Mouse (Mus musculus) limb, embryonic 12.5 days (tissue): ENCODE measurements at regions not wholly inside any gene's neighbourhood (a gene's known extent, or its start where the extent isn't known, plus 50 kb on each side); places are given as distances from the start of the nearest gene placed in this dataset.

Experiments
- ATAC-seq: fragments of 200-750 bp; cut with Nextera tagmentation; 2 replicates; pipeline ENCODE4 v1.8.0; 2017; ENCODE audit warnings: low read depth, moderate TSS enrichment; ENCODE audit not compliant: insufficient number of reproducible peaks, insufficient read depth, low FRiP score, low TSS enrichment
- H3K27ac ChIP-seq: fragments of 300-500 bp; sonication (generic); 2 replicates; pipeline ENCODE4 v1.5.1; 2016; ENCODE audit warnings: mild to moderate bottlenecking, moderate library complexity
- H3K27me3 ChIP-seq: fragments of 300-500 bp; sonication (generic); 2 replicates; pipeline ENCODE4 v1.6.1; 2016; ENCODE audit warnings: mild to moderate bottlenecking, moderate library complexity
- H3K36me3 ChIP-seq: fragments of 300-500 bp; sonication (generic); 2 replicates; pipeline ENCODE4 v1.6.1; 2016; ENCODE audit warnings: mild to moderate bottlenecking, moderate library complexity
- H3K4me1 ChIP-seq: fragments of 300-500 bp; sonication (generic); replicated peaks from 2 replicates; pipeline ENCODE4 v1.6.1; 2016
- H3K4me2 ChIP-seq: fragments of 300-500 bp; sonication (generic); 2 replicates; pipeline ENCODE4 v1.6.1; 2016; ENCODE audit warnings: mild to moderate bottlenecking, moderate library complexity
- H3K4me3 ChIP-seq: fragments of 300-500 bp; sonication (generic); replicated peaks from 2 replicates; pipeline ENCODE4 v1.5.1; 2016; ENCODE audit warnings: mild to moderate bottlenecking
- H3K9ac ChIP-seq: fragments of 300-500 bp; sonication (generic); replicated peaks from 2 replicates; pipeline ENCODE4 v1.6.1; 2016; ENCODE audit warnings: mild to moderate bottlenecking, moderate library complexity
- H3K9me3 ChIP-seq: fragments of 300-500 bp; sonication (generic); 2 replicates; pipeline ENCODE4 v1.6.1; 2016; ENCODE audit warnings: mild to moderate bottlenecking, moderate library complexity
- WGBS: fragments of 180-500 bp; shearing (Covaris S2); methylation state at CpG from one replicate; pipeline ENCODE4 v1.1.7; 2016; 5-methylcytosine and 5-hydroxymethylcytosine counted together

- Histone ChIP-seq H3K4me3 (no peak overlapping the region), H3K27me3 (no peaks in the 10 kb centered on the region), H3K36me3 (no peaks in the 10 kb centered on the region), H3K4me1 (0 out of 2 replicates have a peak, but pooled peaks cover 5% of the 10 kb centered on the region), H3K27ac (no peak overlapping the region), H3K9ac (no peak overlapping the region), H3K9me3 (no peaks in the 10 kb centered on the region), H3K4me2 (no peak overlapping the region)
- WGBS, result 100% methylated on average over 1 of the region's 1 CpGs
- no peak for ATAC-seq
Observed at GRCm38 (mm10) chr15:10838584-10839288, 113.4 kb upstream of the C1qtnf3 start.

- no peak for ATAC-seq
Observed at GRCm38 (mm10) chr15:10840621-10841034, 111.5 kb upstream of the C1qtnf3 start.

DNA sequence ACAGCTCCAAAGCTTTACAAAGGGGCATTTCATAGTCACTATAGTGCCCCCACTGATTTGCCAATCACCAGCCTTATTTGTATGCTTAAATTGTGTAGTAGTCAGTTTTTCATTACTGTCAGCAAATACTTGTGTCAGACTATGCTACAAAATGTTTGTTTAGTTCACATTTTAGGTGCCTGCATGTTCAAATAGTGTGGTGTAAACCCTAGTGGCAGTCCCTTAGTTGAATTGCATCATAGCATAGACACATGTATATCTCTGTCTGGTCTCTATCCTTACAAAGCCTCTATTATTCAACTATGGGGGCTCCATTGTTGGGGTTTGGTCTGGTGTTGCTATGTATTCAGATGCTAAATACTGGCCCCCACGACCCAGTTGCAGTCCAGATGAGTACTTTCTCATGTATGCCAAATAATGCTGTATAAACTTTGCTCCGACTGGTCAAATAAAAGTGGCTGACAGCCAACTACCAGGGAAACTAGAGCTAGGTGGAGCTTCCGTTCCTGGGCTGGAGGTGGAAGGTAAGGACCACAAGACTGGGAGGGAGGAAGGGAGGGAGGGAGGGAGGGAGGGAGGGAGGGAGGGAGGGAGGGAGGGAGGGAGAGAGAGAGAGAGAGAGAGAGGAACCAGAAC is 109.0 kb upstream of the C1qtnf3 start:
- 63% methylated on average over 3 of the region's 3 CpGs for WGBS
- Histone ChIP-seq H3K9ac (no peak overlapping the region), H3K9me3 (0 out of 2 replicates have a peak, but pooled peaks cover 4% of the 10 kb centered on the region), H3K4me3 (no peak overlapping the region), H3K4me2 (no peak overlapping the region), H3K4me1 (no peaks in the 10 kb centered on the region), H3K27me3 (no peaks in the 10 kb centered on the region), H3K27ac (no peak overlapping the region), H3K36me3 (no peaks in the 10 kb centered on the region)
- ATAC-seq, result no peak

More at GRCm38 (mm10) chr15:10840621-10841034, 111.5 kb upstream of the C1qtnf3 start:
- Histone ChIP-seq H3K9me3 (no peaks in the 10 kb centered on the region), H3K4me3 (no peak overlapping the region), H3K27me3 (no peaks in the 10 kb centered on the region), H3K4me2 (no peak overlapping the region), H3K9ac (no peak overlapping the region), H3K36me3 (no peaks in the 10 kb centered on the region), H3K27ac (no peak overlapping the region), H3K4me1 (no peaks in the 10 kb centered on the region)
- WGBS, result 76% methylated on average over 4 of the region's 4 CpGs

DNA sequence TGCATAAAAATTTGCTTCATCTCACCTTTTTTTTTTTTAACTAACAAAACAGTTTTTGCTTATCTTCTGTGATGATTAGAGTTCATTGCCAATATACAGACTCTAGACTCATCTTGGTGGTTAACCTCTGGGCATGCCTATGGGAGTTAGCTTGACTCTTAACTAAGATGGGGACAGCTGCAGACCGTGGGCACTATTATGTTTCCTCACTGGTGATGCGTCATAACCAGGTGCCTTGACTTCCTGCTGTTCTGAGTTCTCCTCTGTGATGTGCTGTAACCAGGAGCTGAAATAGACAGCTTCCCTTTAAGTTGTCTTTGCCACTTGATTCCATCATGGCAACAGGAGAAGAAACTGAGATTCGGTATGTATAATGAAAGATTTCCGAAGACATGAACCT is 105.4 kb upstream of the C1qtnf3 start:
- Histone ChIP-seq H3K27me3 (no peaks in the 10 kb centered on the region), H3K9ac (no peak overlapping the region), H3K4me3 (no peak overlapping the region), H3K4me2 (no peak overlapping the region), H3K9me3 (0 out of 2 replicates have a peak, but pooled peaks cover 4% of the 10 kb centered on the region), H3K36me3 (no peaks in the 10 kb centered on the region), H3K27ac (no peak overlapping the region), H3K4me1 (no peaks in the 10 kb centered on the region)
- 91% methylated on average over 4 of the region's 4 CpGs for WGBS
- ATAC-seq, result no peak

DNA sequence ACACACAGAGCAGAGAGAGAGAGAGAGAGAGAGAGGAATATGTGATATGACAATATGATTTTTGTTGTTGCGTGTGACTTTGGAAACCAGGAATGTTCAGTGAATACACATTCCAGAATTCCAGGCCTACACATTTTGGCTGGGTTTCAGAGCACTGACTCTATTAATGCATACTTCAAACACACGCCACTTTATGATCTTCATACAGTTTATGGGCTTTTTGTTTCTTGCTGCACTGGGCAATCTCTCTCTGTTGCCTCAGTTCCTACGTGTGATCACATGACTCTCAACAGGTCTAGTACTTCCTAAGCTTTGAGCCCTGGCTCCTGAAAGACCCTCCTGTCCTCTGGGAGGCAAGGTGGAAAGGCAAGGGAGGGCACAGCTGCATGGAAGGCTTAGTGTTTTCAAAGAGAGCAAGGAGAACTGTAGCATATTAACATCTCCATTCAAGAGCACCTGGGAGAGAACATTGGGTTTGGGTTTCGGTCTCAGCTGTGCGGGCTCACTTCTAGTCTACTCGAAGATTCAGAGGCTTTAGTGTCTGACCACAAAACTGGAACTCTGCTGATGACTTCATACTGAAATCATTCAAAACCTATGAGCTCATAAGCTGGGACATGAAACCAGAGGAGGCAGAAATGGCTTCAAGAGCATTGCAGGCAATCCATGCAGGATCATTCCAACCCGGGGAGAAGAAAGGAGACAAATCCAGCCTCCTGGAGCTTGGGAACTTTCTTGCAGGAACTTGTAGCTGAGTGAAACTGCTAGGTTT is 87.9 kb upstream of the C1qtnf3 start:
- ATAC-seq, result no peak
- WGBS, result 73% methylated on average over 7 of the region's 7 CpGs

GRCm38 (mm10) chr15:10865109-10865508 is 87.0 kb upstream of the C1qtnf3 start:
- H3K4me2 ChIP-seq, result no peak overlapping the region
- H3K9me3 ChIP-seq, result no peaks in the 10 kb centered on the region
- no peak overlapping the region for H3K27ac ChIP-seq
- H3K27me3 ChIP-seq, result no peaks in the 10 kb centered on the region
- H3K4me1 ChIP-seq, result peaks cover 19% of the 10 kb centered on the region
- no peak for ATAC-seq
- WGBS, result 81% methylated on average over 5 of the region's 5 CpGs
- H3K4me3 ChIP-seq, result no peak overlapping the region
- no peaks in the 10 kb centered on the region for H3K36me3 ChIP-seq
- no peak overlapping the region for H3K9ac ChIP-seq

More for the DNA sequence above, 87.9 kb upstream of the C1qtnf3 start:
- Histone ChIP-seq H3K9ac (no peak overlapping the region), H3K4me2 (no peak overlapping the region), H3K27me3 (no peaks in the 10 kb centered on the region), H3K36me3 (no peaks in the 10 kb centered on the region), H3K9me3 (no peaks in the 10 kb centered on the region), H3K27ac (0 out of 2 replicates have a peak overlapping the region, but pooled peaks have one; percentile 20), H3K4me3 (no peak overlapping the region), H3K4me1 (peaks cover 16% of the 10 kb centered on the region)

DNA sequence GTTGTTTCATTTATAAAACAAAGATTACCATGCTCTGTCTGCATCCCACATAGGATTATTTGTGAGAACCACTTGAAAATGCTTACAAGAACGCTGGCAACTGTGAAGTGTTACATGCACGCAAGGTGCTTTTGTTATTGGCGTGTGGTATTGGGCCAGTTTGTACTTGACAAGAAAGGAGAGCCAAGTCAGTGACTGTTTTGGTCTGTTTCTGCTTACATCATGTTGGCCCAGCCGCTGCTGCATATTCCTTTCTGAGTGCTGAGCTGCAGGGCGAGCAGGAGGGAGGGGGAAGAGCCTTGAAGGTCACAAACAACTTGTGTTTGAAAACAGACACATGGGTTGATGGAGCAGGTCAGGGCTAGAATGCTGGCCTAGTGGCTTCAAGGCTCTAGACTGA is 85.3 kb upstream of the C1qtnf3 start:
- H3K36me3 ChIP-seq, result no peaks in the 10 kb centered on the region
- H3K4me2 ChIP-seq, result no peak overlapping the region
- H3K9me3 ChIP-seq, result no peaks in the 10 kb centered on the region
- no peak overlapping the region for H3K9ac ChIP-seq
- no peak for ATAC-seq
- 77% methylated on average over 5 of the region's 5 CpGs for WGBS
- H3K27ac ChIP-seq, result no peak overlapping the region
- H3K4me1 ChIP-seq, result peaks cover 19% of the 10 kb centered on the region
- H3K27me3 ChIP-seq, result no peaks in the 10 kb centered on the region
- no peak overlapping the region for H3K4me3 ChIP-seq

DNA sequence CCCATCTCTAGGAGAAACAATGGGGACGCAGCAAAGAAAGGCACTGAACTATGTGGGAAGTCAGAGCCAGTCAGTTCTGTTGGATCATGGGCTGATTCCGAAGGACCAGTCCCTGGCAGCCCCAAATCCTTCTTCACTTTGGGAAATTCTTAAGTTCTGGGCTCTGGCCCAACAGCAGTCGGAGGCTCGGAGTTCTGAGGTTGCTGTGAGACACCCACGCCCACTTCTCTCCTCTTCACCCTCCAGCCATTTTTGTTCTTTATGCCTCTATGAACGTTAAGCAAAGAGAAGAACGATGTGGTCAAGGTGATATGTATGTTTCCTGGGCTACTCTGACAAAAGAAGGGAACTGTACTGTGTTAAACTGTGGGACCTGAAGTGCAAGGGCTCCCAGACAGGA is 84.0 kb upstream of the C1qtnf3 start:
- no peak for ATAC-seq

GRCm38 (mm10) chr15:10868716-10869585 is 83.2 kb upstream of the C1qtnf3 start:
- Histone ChIP-seq H3K9me3 (no peaks in the 10 kb centered on the region), H3K4me3 (no peak overlapping the region), H3K4me1 (peaks cover 19% of the 10 kb centered on the region), H3K27me3 (no peaks in the 10 kb centered on the region), H3K4me2 (no peak overlapping the region), H3K36me3 (no peaks in the 10 kb centered on the region), H3K9ac (no peak overlapping the region), H3K27ac (peak overlapping the region; percentile 62)
- peak; percentile 50; the same call in 1 of the 2 replicates for ATAC-seq
- WGBS, result 63% methylated on average over 14 of the region's 14 CpGs

More for the DNA sequence above, 84.0 kb upstream of the C1qtnf3 start:
- H3K4me3 ChIP-seq, result no peak overlapping the region
- H3K4me1 ChIP-seq, result peaks cover 19% of the 10 kb centered on the region
- WGBS, result 82% methylated on average over 7 of the region's 7 CpGs
- no peak overlapping the region for H3K4me2 ChIP-seq
- no peak overlapping the region for H3K9ac ChIP-seq
- peak overlapping the region; percentile 54 for H3K27ac ChIP-seq
- no peaks in the 10 kb centered on the region for H3K36me3 ChIP-seq
- H3K27me3 ChIP-seq, result no peaks in the 10 kb centered on the region
- H3K9me3 ChIP-seq, result no peaks in the 10 kb centered on the region

GRCm38 (mm10) chr15:10869879-10870278 is 82.3 kb upstream of the C1qtnf3 start:
- Histone ChIP-seq H3K4me1 (peaks cover 15% of the 10 kb centered on the region), H3K36me3 (no peaks in the 10 kb centered on the region), H3K27ac (no peak overlapping the region), H3K4me2 (no peak overlapping the region), H3K9me3 (no peaks in the 10 kb centered on the region), H3K4me3 (no peak overlapping the region), H3K27me3 (no peaks in the 10 kb centered on the region), H3K9ac (no peak overlapping the region)
- no peak for ATAC-seq
- 57% methylated on average over 13 of the region's 13 CpGs for WGBS
